Mouse (Mus musculus): ENCODE data around the gene Aprt. TPM values are rescaled to one million over a fixed set of nuclear protein-coding genes. Genes with fewer than 3 reads are reported as not detected.
"Not testable (repeated sequence)": the region's sequence is repeated elsewhere in the genome, so short reads cannot be mapped to it uniquely, and the experiment has no call there.

Aprt gene
- polyA plus RNA-seq, 1 experiment from 2014 or later, result 314 TPM

GRCm38 (mm10) chr8:122574667-122575251, 1.9 kb downstream of the Aprt start:
- Histone ChIP-seq H3K27ac (replicated peaks) (peak overlapping the region; percentile 71), H3K27me3 (ENCODE audit: control insufficient read depth, insufficient read depth, low read length) (no peaks in the 10 kb centered on the region), H3K4me2 (replicated peaks; ENCODE audit: low read depth) (peak overlapping the region; percentile 69; the same call in 1 of the 2 replicates), H3K9me3 (ENCODE audit: control insufficient read depth, low read length) (no peaks in the 10 kb centered on the region), H3K4me3 (ENCODE audit: low read depth, low read length) (no peak overlapping the region), H3K4me1 (replicated peaks; ENCODE audit: control insufficient read depth, insufficient read depth) (peaks cover 6% of the 10 kb centered on the region; the same call in 1 of the 2 replicates), H3K9ac (ENCODE audit: low read length) (no peak overlapping the region), H3K36me3 (ENCODE audit: control insufficient read depth, insufficient read depth, low read length) (peaks cover 11% of the 10 kb centered on the region)
- peak; percentile 76 for DNase-seq (ENCODE audit: low spot score)
- no peak for TF ChIP-seq EP300 (optimal IDR thresholded peaks at IDR 0.05)
- no peak for TF ChIP-seq CTCF (IDR thresholded peaks at IDR 0.05; ENCODE audit: low read depth)
- WGBS, result 37% methylated on average over 10 of the region's 10 CpGs
- peak; percentile 65 for ATAC-seq (ENCODE audit: low FRiP score, low TSS enrichment)

DNA sequence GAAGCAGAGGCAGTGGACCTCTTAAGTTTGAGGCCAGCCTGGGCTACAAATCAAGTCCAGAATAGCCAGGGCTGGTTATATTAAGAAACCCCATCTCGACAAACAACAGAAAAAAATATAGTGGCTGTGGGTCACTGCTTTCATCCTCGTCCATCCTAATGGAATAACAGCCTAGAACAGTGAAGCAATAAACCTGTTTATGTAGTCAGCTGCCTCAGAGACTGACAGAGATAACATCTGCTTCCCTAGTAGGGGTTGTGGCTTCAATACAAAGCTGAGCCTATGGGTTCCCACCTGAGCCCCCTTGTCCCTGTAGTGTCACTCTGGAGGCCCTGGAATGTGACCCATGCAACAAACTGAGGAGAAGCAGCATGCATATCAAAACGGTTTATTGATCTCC, 2.4 kb downstream of the Aprt start:
- peak overlapping the region; percentile 53 for H3K27ac ChIP-seq (replicated peaks)
- WGBS, result 39% methylated on average over 3 of the region's 3 CpGs
- H3K9ac ChIP-seq (ENCODE audit: low read length), result no peak overlapping the region
- peaks cover 6% of the 10 kb centered on the region; the same call in 1 of the 2 replicates for H3K4me1 ChIP-seq (replicated peaks; ENCODE audit: control insufficient read depth, insufficient read depth)
- no peak overlapping the region for H3K4me2 ChIP-seq (replicated peaks; ENCODE audit: low read depth)
- H3K27me3 ChIP-seq (ENCODE audit: control insufficient read depth, insufficient read depth, low read length), result no peaks in the 10 kb centered on the region
- TF ChIP-seq EP300 (optimal IDR thresholded peaks at IDR 0.05), result no peak
- TF ChIP-seq CTCF (IDR thresholded peaks at IDR 0.05; ENCODE audit: low read depth), result no peak
- ATAC-seq (ENCODE audit: low FRiP score, low TSS enrichment), result no peak
- no peaks in the 10 kb centered on the region for H3K9me3 ChIP-seq (ENCODE audit: control insufficient read depth, low read length)
- no peak for DNase-seq (ENCODE audit: low spot score)
- H3K4me3 ChIP-seq (ENCODE audit: low read depth, low read length), result no peak overlapping the region
- H3K36me3 ChIP-seq (ENCODE audit: control insufficient read depth, insufficient read depth, low read length), result peaks cover 11% of the 10 kb centered on the region

DNA sequence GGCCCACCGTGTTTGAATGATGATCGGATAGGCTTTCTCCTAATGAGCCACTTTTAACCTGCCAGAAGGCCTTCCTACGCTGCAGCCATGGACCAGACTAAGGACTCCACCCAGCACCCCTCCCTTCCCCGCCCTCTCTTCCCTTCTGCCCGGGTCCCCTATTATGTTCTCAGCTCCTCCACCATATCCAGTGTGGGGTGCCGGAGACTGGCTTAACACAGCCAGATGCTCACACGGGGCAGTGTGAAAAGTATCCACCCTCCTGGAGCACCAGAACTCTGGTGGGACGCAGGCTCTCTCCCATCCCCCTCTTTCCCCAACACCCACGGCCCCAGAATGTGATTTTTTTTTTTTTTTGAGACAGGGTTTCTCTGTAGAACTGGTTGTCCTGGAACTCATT, 3.1 kb downstream of the Aprt start:
- 55% methylated on average over 9 of the region's 9 CpGs for WGBS
- no peak for TF ChIP-seq CTCF (IDR thresholded peaks at IDR 0.05; ENCODE audit: low read depth)
- TF ChIP-seq EP300 (optimal IDR thresholded peaks at IDR 0.05), result no peak
- Histone ChIP-seq H3K9me3 (ENCODE audit: control insufficient read depth, low read length) (no peaks in the 10 kb centered on the region), H3K27ac (replicated peaks) (no peak overlapping the region), H3K27me3 (ENCODE audit: control insufficient read depth, insufficient read depth, low read length) (no peaks in the 10 kb centered on the region), H3K4me1 (replicated peaks; ENCODE audit: control insufficient read depth, insufficient read depth) (peaks cover 6% of the 10 kb centered on the region; the same call in 1 of the 2 replicates), H3K9ac (ENCODE audit: low read length) (no peak overlapping the region), H3K4me3 (ENCODE audit: low read depth, low read length) (no peak overlapping the region), H3K36me3 (ENCODE audit: control insufficient read depth, insufficient read depth, low read length) (peaks cover 11% of the 10 kb centered on the region), H3K4me2 (replicated peaks; ENCODE audit: low read depth) (no peak overlapping the region)
- no peak for ATAC-seq (ENCODE audit: low FRiP score, low TSS enrichment)
- DNase-seq (ENCODE audit: low spot score), result no peak

DNA sequence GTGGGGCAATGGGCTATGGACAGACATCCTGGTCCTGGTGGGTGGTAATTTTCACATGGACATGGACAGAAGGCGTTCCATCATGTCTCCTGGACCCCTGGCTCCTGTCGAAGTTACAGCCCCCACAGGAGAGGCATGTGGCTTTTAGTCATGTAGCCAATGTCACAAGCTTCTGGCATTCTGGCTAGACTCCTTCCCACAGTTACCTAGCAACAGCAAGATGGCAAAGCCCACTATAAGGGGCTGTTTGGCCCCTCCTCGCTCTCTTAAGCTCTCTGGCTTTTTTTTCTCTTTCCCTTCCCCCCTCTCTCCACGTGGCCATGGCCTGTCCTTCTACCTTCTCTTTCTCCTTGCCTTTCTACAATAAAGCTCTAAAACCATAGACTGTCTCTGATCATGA, 3.5 kb downstream of the Aprt start:
- not testable (repeated sequence) for H3K27me3 ChIP-seq (ENCODE audit: control insufficient read depth, insufficient read depth, low read length); DNase-seq (ENCODE audit: low spot score); H3K27ac ChIP-seq (replicated peaks); H3K4me3 ChIP-seq (ENCODE audit: low read depth, low read length); ATAC-seq (ENCODE audit: low FRiP score, low TSS enrichment); H3K9ac ChIP-seq (ENCODE audit: low read length); H3K4me2 ChIP-seq (replicated peaks; ENCODE audit: low read depth); H3K9me3 ChIP-seq (ENCODE audit: control insufficient read depth, low read length); H3K4me1 ChIP-seq (replicated peaks; ENCODE audit: control insufficient read depth, insufficient read depth)
- WGBS, result 52% methylated on average over 4 of the region's 4 CpGs
- peaks cover 11% of the 10 kb centered on the region for H3K36me3 ChIP-seq (ENCODE audit: control insufficient read depth, insufficient read depth, low read length)

GRCm38 (mm10) chr8:122572751-122573150, 4.0 kb downstream of the Aprt start:
- 78% methylated on average over 3 of the region's 3 CpGs for WGBS
- no peak overlapping the region for H3K27ac ChIP-seq (replicated peaks)

DNA sequence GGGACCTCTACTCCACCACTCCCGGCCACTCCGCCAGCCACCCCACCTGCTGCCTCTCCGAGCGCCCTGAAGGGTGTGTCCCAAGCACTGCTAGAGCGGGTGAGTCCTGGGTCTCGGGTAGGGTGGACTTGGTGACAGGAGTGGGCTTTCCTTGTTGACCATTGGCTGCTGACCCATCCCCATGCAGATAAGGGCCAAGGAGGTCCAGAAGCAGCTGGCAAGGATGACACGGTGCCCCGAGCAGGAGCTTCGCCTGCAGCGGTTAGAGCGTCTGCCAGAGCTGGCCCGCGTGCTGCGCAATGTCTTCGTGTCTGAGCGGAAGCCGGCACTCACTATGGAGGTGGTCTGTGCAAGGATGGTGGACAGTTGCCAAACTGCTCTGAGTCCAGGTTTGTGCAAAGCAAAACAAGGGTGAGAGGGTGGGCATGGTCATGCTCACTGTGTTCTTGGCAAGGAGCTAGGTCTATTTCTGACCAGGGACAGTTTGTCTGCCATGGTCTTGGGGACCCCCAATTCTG, 4.9 kb downstream of the Aprt start:
- H3K27ac ChIP-seq (replicated peaks), result no peak overlapping the region
- DNase-seq (ENCODE audit: low spot score), result peak; percentile 34
- 89% methylated on average over 17 of the region's 17 CpGs for WGBS

More at GRCm38 (mm10) chr8:122572751-122573150, 4.0 kb downstream of the Aprt start:
- H3K4me1 ChIP-seq (replicated peaks; ENCODE audit: control insufficient read depth, insufficient read depth), result peaks cover 6% of the 10 kb centered on the region; the same call in 1 of the 2 replicates
- TF ChIP-seq EP300 (optimal IDR thresholded peaks at IDR 0.05) (no peak), CTCF (IDR thresholded peaks at IDR 0.05; ENCODE audit: low read depth) (no peak)
- no peak overlapping the region for H3K9ac ChIP-seq (ENCODE audit: low read length)
- ATAC-seq (ENCODE audit: low FRiP score, low TSS enrichment), result no peak
- no peak overlapping the region for H3K4me3 ChIP-seq (ENCODE audit: low read depth, low read length)
- H3K27me3 ChIP-seq (ENCODE audit: control insufficient read depth, insufficient read depth, low read length), result no peaks in the 10 kb centered on the region
- peaks cover 11% of the 10 kb centered on the region for H3K36me3 ChIP-seq (ENCODE audit: control insufficient read depth, insufficient read depth, low read length)
- H3K9me3 ChIP-seq (ENCODE audit: control insufficient read depth, low read length), result no peaks in the 10 kb centered on the region
- no peak overlapping the region for H3K4me2 ChIP-seq (replicated peaks; ENCODE audit: low read depth)
- no peak for DNase-seq (ENCODE audit: low spot score)

More for the DNA sequence above, 4.9 kb downstream of the Aprt start:
- Histone ChIP-seq H3K9ac (ENCODE audit: low read length) (no peak overlapping the region), H3K36me3 (ENCODE audit: control insufficient read depth, insufficient read depth, low read length) (peaks cover 11% of the 10 kb centered on the region), H3K4me3 (ENCODE audit: low read depth, low read length) (no peak overlapping the region), H3K4me2 (replicated peaks; ENCODE audit: low read depth) (no peak overlapping the region), H3K27me3 (ENCODE audit: control insufficient read depth, insufficient read depth, low read length) (no peaks in the 10 kb centered on the region), H3K4me1 (replicated peaks; ENCODE audit: control insufficient read depth, insufficient read depth) (peaks cover 9% of the 10 kb centered on the region; the same call in 1 of the 2 replicates), H3K9me3 (ENCODE audit: control insufficient read depth, low read length) (no peaks in the 10 kb centered on the region)
- no peak for ATAC-seq (ENCODE audit: low FRiP score, low TSS enrichment)
- no peak for TF ChIP-seq EP300 (optimal IDR thresholded peaks at IDR 0.05)

All from stomach, postnatal 0 days (tissue).